Mouse (Mus musculus): ENCODE data around the gene Fance.

DNA sequence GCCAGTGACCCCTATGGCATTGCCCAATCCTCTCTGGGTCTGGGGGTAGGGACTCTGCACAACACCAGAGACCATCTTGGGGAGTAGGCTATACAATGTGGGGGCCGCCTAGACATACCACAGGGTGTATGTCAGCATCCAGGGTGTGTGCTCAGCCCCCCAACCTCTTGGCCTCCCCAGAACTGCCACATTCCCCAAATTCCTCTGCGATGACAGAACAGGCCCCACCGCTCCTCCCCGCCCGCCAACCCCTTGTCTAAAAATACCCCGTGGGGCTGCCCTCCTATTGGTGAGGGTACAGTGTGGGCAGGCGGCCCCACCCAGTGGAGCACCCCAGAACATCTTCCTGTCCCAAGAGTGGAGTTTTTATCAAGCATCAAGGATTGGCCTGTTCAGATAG is 27.3 kb downstream of the Fance start:
- TF ChIP-seq CTCF (IDR thresholded peaks at IDR 0.05; ENCODE audit: low read depth, low read length) (no peak), POLR2A (IDR thresholded peaks at IDR 0.05; ENCODE audit: extremely low read depth, insufficient read depth, low read length) (no peak)

Measured in liver, adult 2 months (tissue).